Mouse (Mus musculus): ENCODE results near the gene Chst3.

- TF ChIP-seq CTCF (IDR thresholded peaks at IDR 0.05; ENCODE audit: borderline replicate concordance, control insufficient read depth, extremely low read depth, insufficient read depth, low read length, poor library complexity), result no peak
- TF ChIP-seq POLR2A (IDR thresholded peaks at IDR 0.05; ENCODE audit: control insufficient read depth, extremely low read depth, insufficient read depth, low read length, poor library complexity), result no peak
These were observed 50.1 kb downstream of the Chst3 start for GRCm38 (mm10) chr10:60168960-60169359.
